Mouse (Mus musculus): Measurements from ENCODE around the gene Bbs2. TPM values are rescaled to one million over a fixed set of nuclear protein-coding genes. Genes with fewer than 3 reads are reported as not detected.
"Not testable (repeated sequence)": the region's sequence is repeated elsewhere in the genome, so short reads cannot be mapped to it uniquely, and the experiment has no call there.

Bbs2 gene
- polyA plus RNA-seq, 1 experiment from 2014 or later, result 2.9 TPM

GRCm38 (mm10) chr8:94036944-94037524, 61.7 kb downstream of the Bbs2 start, which contains the start of the genes Nudt21 and Ogfod1:
TSS of gene Nudt21 (minus strand) at chr8:94037031.
TSS of gene Ogfod1 (plus strand) at chr8:94037198.
- under 1% methylated on average over 41 of the region's 41 CpGs for WGBS (ENCODE audit: insufficient replicate concordance)
- Histone ChIP-seq H3K27ac (peak within 1 kb of the TSS; percentile 75), H3K4me3 (replicated peaks) (peak within 1 kb of the TSS; percentile 73), H3K27me3 (no peaks in the 10 kb centered on the region), H3K4me1 (replicated peaks) (peaks cover 48% of the 10 kb centered on the region), H3K36me3 (0 out of 2 replicates have a peak, but pooled peaks cover 7% of the 10 kb centered on the region), H3K9me3 (replicated peaks) (no peaks in the 10 kb centered on the region), H3K4me2 (peak within 1 kb of the TSS; percentile 78), H3K9ac (peak within 1 kb of the TSS; percentile 78)
- ATAC-seq (ENCODE audit: low read depth), result peak; percentile 96
- peak; percentile 97 for DNase-seq

- not testable (repeated sequence) for H3K9me3 ChIP-seq (replicated peaks); H3K27me3 ChIP-seq
- ATAC-seq (ENCODE audit: low read depth), result peak; percentile 83
- Histone ChIP-seq H3K27ac (peak overlapping the region; percentile 75), H3K4me2 (peak overlapping the region; percentile 74), H3K4me1 (replicated peaks) (peaks cover 48% of the 10 kb centered on the region), H3K36me3 (peaks cover 11% of the 10 kb centered on the region), H3K9ac (peak overlapping the region; percentile 78), H3K4me3 (replicated peaks) (peak overlapping the region; percentile 68)
- WGBS (ENCODE audit: insufficient replicate concordance), result under 1% methylated on average over 29 of the region's 32 CpGs
- DNase-seq, result peak; percentile 70
Measured at GRCm38 (mm10) chr8:94036541-94036940, 62.2 kb downstream of the Bbs2 start.

- Histone ChIP-seq H3K27ac (peak overlapping the region; percentile 58; the same call in 1 of the 2 replicates), H3K9me3 (replicated peaks) (no peaks in the 10 kb centered on the region), H3K4me2 (peak overlapping the region; percentile 74), H3K27me3 (no peaks in the 10 kb centered on the region), H3K4me1 (replicated peaks) (peaks cover 48% of the 10 kb centered on the region), H3K36me3 (peaks cover 22% of the 10 kb centered on the region), H3K4me3 (replicated peaks) (peak overlapping the region; percentile 68), H3K9ac (peak overlapping the region; percentile 78)
- 51% methylated on average over 5 of the region's 5 CpGs for WGBS (ENCODE audit: insufficient replicate concordance)
- DNase-seq (no peak), ATAC-seq (ENCODE audit: low read depth) (no peak)
Measured at GRCm38 (mm10) chr8:94035200-94035599, 63.5 kb downstream of the Bbs2 start.

- H3K27me3 ChIP-seq, result no peaks in the 10 kb centered on the region
- no peaks in the 10 kb centered on the region for H3K9me3 ChIP-seq (replicated peaks)
- peaks cover 45% of the 10 kb centered on the region for H3K4me1 ChIP-seq (replicated peaks)
- H3K36me3 ChIP-seq, result peaks cover 31% of the 10 kb centered on the region
- 0 out of 2 replicates have a peak overlapping the region, but pooled peaks have one; percentile 23 for H3K4me3 ChIP-seq (replicated peaks)
- H3K4me2 ChIP-seq, result peak overlapping the region; percentile 41
- WGBS (ENCODE audit: insufficient replicate concordance), result 75% methylated on average over 3 of the region's 3 CpGs
- H3K27ac ChIP-seq, result no peak overlapping the region
- ATAC-seq (ENCODE audit: low read depth) (no peak), DNase-seq (no peak)
- H3K9ac ChIP-seq, result peak overlapping the region; percentile 52; the same call in 1 of the 2 replicates
Measured at GRCm38 (mm10) chr8:94033601-94034000, 65.1 kb downstream of the Bbs2 start.

GRCm38 (mm10) chr8:94029701-94030100, 69.0 kb downstream of the Bbs2 start:
- no peaks in the 10 kb centered on the region for H3K9me3 ChIP-seq (replicated peaks)
- DNase-seq, result no peak
- H3K27me3 ChIP-seq, result no peaks in the 10 kb centered on the region
- no peak overlapping the region for H3K27ac ChIP-seq
- WGBS (ENCODE audit: insufficient replicate concordance), result 93% methylated on average over 9 of the region's 9 CpGs
- ATAC-seq (ENCODE audit: low read depth), result no peak
- H3K36me3 ChIP-seq, result peaks cover 69% of the 10 kb centered on the region
- peaks cover 24% of the 10 kb centered on the region for H3K4me1 ChIP-seq (replicated peaks)
- H3K4me2 ChIP-seq, result no peak overlapping the region
- no peak overlapping the region for H3K4me3 ChIP-seq (replicated peaks)
- H3K9ac ChIP-seq, result no peak overlapping the region

- WGBS (ENCODE audit: insufficient replicate concordance), result 90% methylated on average over 6 of the region's 6 CpGs
- ATAC-seq (ENCODE audit: low read depth), result no peak
- H3K4me2 ChIP-seq, result no peak overlapping the region
- H3K4me3 ChIP-seq (replicated peaks), result no peak overlapping the region
- H3K4me1 ChIP-seq (replicated peaks), result no peaks in the 10 kb centered on the region
- H3K9ac ChIP-seq, result no peak overlapping the region
- DNase-seq, result no peak
- H3K27ac ChIP-seq, result no peak overlapping the region
- no peaks in the 10 kb centered on the region for H3K9me3 ChIP-seq (replicated peaks)
- H3K27me3 ChIP-seq, result no peaks in the 10 kb centered on the region
- H3K36me3 ChIP-seq, result peaks cover 89% of the 10 kb centered on the region
Measured at GRCm38 (mm10) chr8:94023916-94024315, 74.8 kb downstream of the Bbs2 start.

Other genes starting within 250 kb of the Bbs2 start
- 44.1 and 45.6 TPM in 2 replicates for gene Amfr, start 86.1 kb downstream of the Bbs2 start, polyA plus RNA-seq (2015; fragmentation: Nextera tagmentation; extraction: Ambion mirVana)
- gene Nudt21, start 61.9 kb downstream of the Bbs2 start, polyA plus RNA-seq (2015; fragmentation: Nextera tagmentation; extraction: Ambion mirVana), result 97.3 and 110 TPM in 2 replicates
- gene Ogfod1, start 61.7 kb downstream of the Bbs2 start, polyA plus RNA-seq (2015; fragmentation: Nextera tagmentation; extraction: Ambion mirVana), result 4.8 and 6.4 TPM in 2 replicates
- gene Mt4, start 38.3 kb upstream of the Bbs2 start, polyA plus RNA-seq (2015; fragmentation: Nextera tagmentation; extraction: Ambion mirVana), result 0.78 and 0.98 TPM in 2 replicates
- gene Mt3, start 53.7 kb upstream of the Bbs2 start, polyA plus RNA-seq (2015; fragmentation: Nextera tagmentation; extraction: Ambion mirVana), result 0.45 and 0.47 TPM in 2 replicates
- gene Mt2, start 73.7 kb upstream of the Bbs2 start, polyA plus RNA-seq (2015; fragmentation: Nextera tagmentation; extraction: Ambion mirVana), result 1,104 and 1,162 TPM in 2 replicates
- 3,562 and 4,215 TPM in 2 replicates for gene Mt1, start 80.2 kb upstream of the Bbs2 start, polyA plus RNA-seq (2015; fragmentation: Nextera tagmentation; extraction: Ambion mirVana)
- gene Nup93, start 115.6 kb upstream of the Bbs2 start, polyA plus RNA-seq (2015; fragmentation: Nextera tagmentation; extraction: Ambion mirVana), result 58.7 and 65.6 TPM in 2 replicates
- not detected in 2 replicates for gene Slc12a3, start 230.3 kb upstream of the Bbs2 start, polyA plus RNA-seq (2015; fragmentation: Nextera tagmentation; extraction: Ambion mirVana)